Mouse (Mus musculus) embryonic stem cell, embryonic (primary cell): ENCODE measurements around the gene Gnai2.

ENCODE experiments used
- CTCF ChIA-PET, 4 experiments: fragments of 300-600 bp in 2 of 4; fragments of 350-600 bp in 2 of 4; sonication (Branson Sonifier 250); formaldehyde crosslinking; loops; one replicate each; lab custom pipeline; 2022; ENCODE audit warnings: inconsistent platforms in 2 of 4; lab: Charles Lee
- POLR2A ChIA-PET, 4 experiments: fragments of 300-600 bp in 2 of 4; fragments of 350-600 bp in 2 of 4; sonication (Branson Sonifier 250); formaldehyde crosslinking; loops; one replicate each; lab custom pipeline; 2022; ENCODE audit warnings: antibody characterized with exemption in 4 of 4, inconsistent platforms in 1 of 4; lab: Charles Lee

The Gnai2 gene

GRCm38 (mm10) chr9:107602068-107602648 is 33.0 kb downstream of the Gnai2 start:
- ChIA-PET CTCF (interaction anchor here (0.6 to 7.5 kb wide), 35 partner anchors 9 to 356 kb away, joined by 3 to 109 read pairs (median 4); partner anchors contain the start of genes Ifrd2 (in 2 of the 4), Gnai2 (in 1 of the 4) and Sema3b (in 1 of the 4)), POLR2A (interaction anchor here (0.6 to 21.2 kb wide), 14 partner anchors 9 to 438 kb away, joined by 3 to 450 read pairs (median 4); partner anchors contain the start of genes Ifrd2 (in 2 of the 4), Hyal1 (in 1 of the 4), Hyal2 (in 1 of the 4) and Hyal3 (in 1 of the 4))

DNA sequence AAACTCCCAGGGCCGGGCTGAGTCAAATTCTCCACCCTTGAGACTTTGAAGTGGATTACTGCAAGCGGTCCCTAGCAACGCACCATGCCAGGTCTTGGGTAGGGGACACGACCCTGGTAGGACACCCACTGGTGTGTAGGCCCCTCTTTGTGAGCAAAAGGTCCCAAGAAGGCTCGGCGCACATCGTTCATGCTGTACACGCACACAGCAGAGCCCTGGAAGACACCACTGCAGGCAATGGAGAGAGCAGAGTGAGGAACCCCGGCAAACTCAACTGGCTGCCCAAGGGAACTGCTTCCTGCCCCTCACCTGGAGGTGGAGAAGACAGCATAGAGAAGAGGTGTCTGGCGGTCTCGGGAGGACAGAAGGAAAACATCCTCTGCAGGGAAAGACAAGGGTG is 33.9 kb downstream of the Gnai2 start:
- ChIA-PET CTCF (interaction anchor here (0.6 to 7.5 kb wide), 35 partner anchors 9 to 254 kb away, joined by 3 to 109 read pairs (median 5); partner anchors contain the start of genes Gnai2 (in 2 of the 4), Ifrd2 (in 2 of the 4), Cyb561d2 (in 1 of the 4) and Hyal1 (in 1 of the 4)), POLR2A (interaction anchor here in 3 of 4 experiments (0.6 to 21.2 kb wide), 13 partner anchors 8 to 65 kb away, joined by 3 to 450 read pairs (median 5); partner anchors contain the start of genes Hyal1 (in 2 of the 3), Ifrd2 (in 2 of the 3), Naa80 (in 2 of the 3) and Hyal2 (in 1 of the 3))

- POLR2A ChIA-PET, result interaction anchor here in 3 of 4 experiments (0.5 to 21.2 kb wide), 27 partner anchors 9 to 83 kb away, joined by 3 to 450 read pairs (median 5); partner anchors contain the start of genes Hyal1 (in 2 of the 3), Ifrd2 (in 2 of the 3), Naa80 (in 2 of the 3) and Tusc2 (in 2 of the 3)
- CTCF ChIA-PET, result interaction anchor here (0.6 to 7.5 kb wide), 48 partner anchors 8 to 723 kb away, joined by 3 to 109 read pairs (median 4); partner anchors contain the start of genes Gnai2 (in 2 of the 4), Hyal3 (in 2 of the 4), Ifrd2 (in 2 of the 4) and Sema3b (in 2 of the 4)
Measured at GRCm38 (mm10) chr9:107600745-107601144, 34.4 kb downstream of the Gnai2 start.

DNA sequence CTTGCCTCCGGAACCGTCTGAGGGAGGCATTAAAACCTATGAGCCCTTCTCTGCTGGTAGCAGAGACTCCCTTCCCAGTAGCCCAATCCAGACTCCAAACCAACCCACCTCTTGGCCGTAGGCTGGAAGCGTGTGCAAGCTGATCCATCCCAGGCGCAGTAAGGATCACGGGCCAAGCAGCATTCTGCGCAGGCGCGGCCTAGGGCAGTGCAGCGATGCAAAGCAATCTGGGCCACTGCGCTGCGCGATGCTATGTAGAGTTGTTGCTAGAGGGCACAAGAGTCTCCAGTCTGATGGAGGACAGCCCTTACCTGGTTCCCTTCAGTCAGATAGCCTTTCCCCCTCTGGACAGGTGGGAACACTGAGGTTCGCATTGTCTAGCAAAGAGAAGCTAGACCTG is 35.3 kb downstream of the Gnai2 start:
- ChIA-PET POLR2A (interaction anchor here in 3 of 4 experiments (0.8 to 21.2 kb wide), 26 partner anchors 8 to 69 kb away, joined by 3 to 450 read pairs (median 5); partner anchors contain the start of genes Hyal1 (in 2 of the 3), Hyal3 (in 2 of the 3), Ifrd2 (in 2 of the 3) and Naa80 (in 2 of the 3)), CTCF (interaction anchor here (0.8 to 7.5 kb wide), 33 partner anchors 9 to 305 kb away, joined by 3 to 109 read pairs (median 4); partner anchors contain the start of genes Sema3b (in 2 of the 4), Gnai2 (in 1 of the 4), Hyal3 (in 1 of the 4) and Ifrd2 (in 1 of the 4))

DNA sequence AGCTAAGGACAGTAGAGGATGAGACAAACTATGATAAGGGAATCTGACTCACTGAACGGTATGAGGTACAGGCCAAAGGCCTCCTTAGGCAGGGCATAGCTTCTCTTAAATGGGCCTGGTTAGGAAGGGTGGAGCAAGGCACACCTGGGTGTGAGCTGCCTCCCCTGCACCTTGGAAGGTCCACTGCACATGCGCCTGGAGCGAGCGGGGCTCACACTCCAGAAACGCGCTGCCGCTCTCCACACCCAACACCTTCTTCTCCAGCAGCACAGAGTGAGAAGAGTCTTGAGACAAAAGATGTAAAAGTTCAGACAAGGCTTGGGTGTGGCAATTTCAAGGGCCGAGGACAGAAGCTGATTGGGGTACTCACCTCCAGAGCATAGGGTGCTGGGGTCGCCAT is 35.7 kb downstream of the Gnai2 start:
- POLR2A ChIA-PET, result interaction anchor here in 3 of 4 experiments (0.6 to 21.2 kb wide), 22 partner anchors 8 to 446 kb away, joined by 3 to 450 read pairs (median 6); partner anchors contain the start of genes Hyal1 (in 2 of the 3), Hyal3 (in 2 of the 3), Ifrd2 (in 2 of the 3) and Naa80 (in 2 of the 3)

GRCm38 (mm10) chr9:107598385-107598784 is 36.8 kb downstream of the Gnai2 start:
- ChIA-PET POLR2A (interaction anchor here in 2 of 4 experiments (0.7 to 21.2 kb wide), 16 partner anchors 8 to 298 kb away, joined by 3 to 450 read pairs (median 7); partner anchors contain the start of genes Hyal1 (in 2 of the 2), Hyal3 (in 2 of the 2), Ifrd2 (in 2 of the 2) and Naa80 (in 2 of the 2)), CTCF (interaction anchor here in 3 of 4 experiments (0.8 to 7.5 kb wide), 8 partner anchors 14 to 79 kb away, joined by 3 to 109 read pairs (median 40); partner anchors contain the start of gene Sema3b (in 1 of the 3))

More for the DNA sequence above, 35.7 kb downstream of the Gnai2 start:
- CTCF ChIA-PET, result interaction anchor here (0.8 to 7.5 kb wide), 22 partner anchors 9 to 305 kb away, joined by 3 to 109 read pairs (median 6); partner anchors contain the start of genes Sema3b (in 2 of the 4) and Hyal3 (in 1 of the 4)

GRCm38 (mm10) chr9:107596619-107597569 is 38.3 kb downstream of the Gnai2 start:
- POLR2A ChIA-PET, result interaction anchor here in 3 of 4 experiments (1.0 to 21.2 kb wide), 9 partner anchors 9 to 79 kb away, joined by 3 to 450 read pairs (median 5); partner anchors contain the start of genes Ifrd2 (in 2 of the 3), Hyal1 (in 1 of the 3), Hyal2 (in 1 of the 3) and Hyal3 (in 1 of the 3)
- CTCF ChIA-PET, result interaction anchor here in 2 of 4 experiments (0.5 to 7.5 kb wide), 3 partner anchors 15 to 294 kb away, joined by 3 to 69 read pairs (median 3); no protein-coding TSS in a partner anchor

DNA sequence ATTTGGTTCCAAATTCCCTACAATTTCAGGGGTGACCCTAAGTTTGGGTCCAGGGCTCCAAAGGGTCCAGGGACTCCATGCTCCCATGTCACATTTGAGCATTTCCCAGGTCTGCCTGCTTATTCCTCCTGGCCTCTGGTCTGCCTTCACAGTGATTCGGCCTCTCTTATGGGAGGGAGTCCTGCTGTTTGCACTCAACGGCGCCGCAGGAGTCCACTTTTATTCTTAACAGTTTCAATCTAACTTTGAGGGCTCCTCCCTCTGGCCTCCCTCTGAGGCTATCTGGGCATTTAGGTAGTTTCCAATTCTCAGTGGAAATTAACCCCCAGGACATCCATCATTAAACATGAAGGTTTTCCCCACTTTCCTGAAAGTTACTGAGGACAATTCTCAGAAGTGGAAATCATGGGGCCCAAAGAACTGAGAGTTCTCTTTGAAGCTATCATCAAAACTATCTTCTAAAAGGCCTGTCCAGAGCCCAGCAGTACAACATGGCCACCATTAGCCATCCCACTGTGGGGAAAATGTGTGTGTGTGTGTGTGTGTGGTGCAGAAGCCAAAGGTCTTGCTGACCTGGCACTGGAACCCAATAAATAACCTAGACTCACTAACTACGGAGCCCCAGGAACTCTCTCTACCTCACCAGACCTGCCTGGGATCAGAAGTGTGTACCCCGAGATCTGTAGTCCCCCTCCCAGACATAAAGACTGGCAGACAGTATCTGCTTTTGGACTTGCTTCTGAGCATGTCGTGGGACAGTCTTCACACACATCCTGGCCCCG is 40.7 kb downstream of the Gnai2 start:
- CTCF ChIA-PET, result interaction anchor here in 1 of 4 experiments (0.7 kb wide), 1 partner anchor 52 kb away, joined by 4 read pairs; no protein-coding TSS in a partner anchor
- POLR2A ChIA-PET, result interaction anchor here (1.0 to 21.2 kb wide), 9 partner anchors 12 to 44 kb away, joined by 3 to 450 read pairs (median 3); partner anchors contain the start of genes Hyal1 (in 2 of the 4), Naa80 (in 2 of the 4), Hyal2 (in 1 of the 4) and Hyal3 (in 1 of the 4)

GRCm38 (mm10) chr9:107593101-107593976 is 41.8 kb downstream of the Gnai2 start:
- ChIA-PET CTCF (interaction anchor here (0.6 to 1.4 kb wide), 6 partner anchors 11 to 52 kb away, joined by 3 read pairs; no protein-coding TSS in a partner anchor), POLR2A (interaction anchor here in 3 of 4 experiments (0.6 to 21.2 kb wide), 16 partner anchors 9 to 502 kb away, joined by 3 to 450 read pairs (median 4); partner anchors contain the start of genes Hyal1 (in 2 of the 3), Hyal3 (in 2 of the 3), Naa80 (in 2 of the 3) and Gnai2 (in 1 of the 3))

DNA sequence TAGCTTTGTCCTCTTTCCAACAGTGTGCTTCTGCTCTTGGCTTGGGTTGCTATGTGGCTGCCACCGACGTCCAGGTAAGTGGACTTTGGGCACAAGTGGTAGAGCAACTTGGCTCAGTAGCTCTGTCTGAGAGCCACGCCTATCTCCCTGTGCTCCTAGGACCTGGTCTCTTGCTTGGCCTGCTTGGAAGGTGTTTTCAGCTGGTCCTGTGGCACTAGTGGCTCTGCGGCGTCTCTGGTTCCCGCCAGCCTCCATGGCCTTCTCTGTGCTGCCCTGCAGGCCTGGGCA is 44.5 kb downstream of the Gnai2 start:
- ChIA-PET POLR2A (interaction anchor here in 3 of 4 experiments (1.1 to 29.0 kb wide), 10 partner anchors 4 to 40 kb away, joined by 3 to 450 read pairs (median 5); partner anchors contain the start of genes Hyal1 (in 2 of the 3), Naa80 (in 2 of the 3), Hyal2 (in 1 of the 3) and Hyal3 (in 1 of the 3)), CTCF (interaction anchor here in 3 of 4 experiments (0.6 to 2.9 kb wide), 9 partner anchors 10 to 295 kb away, joined by 3 to 16 read pairs (median 5); no protein-coding TSS in a partner anchor)

- ChIA-PET POLR2A (interaction anchor here in 3 of 4 experiments (0.6 to 29.0 kb wide), 15 partner anchors 4 to 799 kb away, joined by 3 to 450 read pairs (median 5); partner anchors contain the start of genes Hyal1 (in 2 of the 3), Hyal2 (in 2 of the 3), Naa80 (in 2 of the 3) and Hyal3 (in 1 of the 3)), CTCF (interaction anchor here in 3 of 4 experiments (0.6 to 2.9 kb wide), 10 partner anchors 11 to 295 kb away, joined by 3 to 16 read pairs (median 4); no protein-coding TSS in a partner anchor)
Measured at GRCm38 (mm10) chr9:107590058-107590772, 45.0 kb downstream of the Gnai2 start.

DNA sequence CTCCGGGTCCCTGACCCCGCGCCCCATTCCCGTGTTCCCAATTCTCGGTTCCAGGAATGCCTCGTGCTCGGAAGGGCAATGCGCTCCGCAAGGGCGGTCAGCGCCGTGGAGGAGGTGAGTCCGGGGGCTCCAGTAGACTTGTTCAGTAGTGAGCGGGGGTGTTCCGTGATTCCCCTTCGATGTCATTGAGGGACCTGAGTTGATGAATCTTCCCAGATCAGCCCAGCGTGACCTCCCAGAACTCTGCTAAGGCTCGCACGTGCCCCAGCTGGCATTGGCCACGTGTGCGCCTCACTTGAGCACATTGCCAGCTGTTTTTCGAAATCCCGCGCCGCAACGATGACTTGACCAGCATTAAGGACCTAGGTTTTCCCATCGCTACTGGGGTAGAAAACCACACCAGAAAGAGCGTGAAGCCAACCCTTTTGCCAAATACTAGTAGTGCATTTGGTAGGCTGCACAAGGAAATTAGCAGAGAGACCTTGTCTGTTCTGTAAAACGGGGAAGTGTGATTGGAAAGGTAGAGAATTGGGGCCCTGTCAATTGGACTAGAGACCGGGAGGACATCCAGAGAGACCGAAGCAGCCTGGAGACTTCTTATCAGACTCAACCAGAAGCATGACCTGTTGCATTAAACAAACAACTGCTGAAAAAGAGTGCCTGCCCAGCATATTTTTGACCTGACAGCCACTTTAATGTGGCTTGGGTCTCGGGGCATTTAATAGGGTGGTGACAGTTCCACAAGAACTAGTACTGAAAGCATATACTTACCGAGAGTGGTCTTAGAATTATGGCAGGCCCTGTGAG is 47.1 kb downstream of the Gnai2 start:
- ChIA-PET POLR2A (interaction anchor here (0.5 to 29.0 kb wide), 53 partner anchors 6 to 751 kb away, joined by 3 to 450 read pairs (median 5); partner anchors contain the start of genes Hyal1 (in 4 of the 4), Naa80 (in 3 of the 4), Cyb561d2 (in 2 of the 4) and Gnai2 (in 2 of the 4)), CTCF (interaction anchor here in 3 of 4 experiments (0.6 to 2.9 kb wide), 23 partner anchors 11 to 87 kb away, joined by 3 to 10 read pairs (median 4); partner anchors contain the start of gene Hyal1 (in 1 of the 3))
